Mouse (Mus musculus) forebrain, embryonic 10.5 days (tissue): ENCODE data around the gene Agpat3. TPM values are rescaled to one million over a fixed set of nuclear protein-coding genes. Genes with fewer than 3 reads are reported as not detected.

ENCODE experiments used
- DNase-seq: peaks from one replicate; pipeline ENCODE4 v3.0.0-alpha.2; 2017; ENCODE audit warnings: low spot score; ENCODE audit errors: extremely low spot score
- H3K27ac ChIP-seq: fragments of 300-500 bp; sonication (generic); 2 replicates; pipeline ENCODE4 v1.5.1; 2016; ENCODE audit warnings: mild to moderate bottlenecking
- H3K27me3 ChIP-seq: fragments of 300-500 bp; sonication (generic); 2 replicates; pipeline ENCODE4 v1.6.1; 2016; ENCODE audit warnings: mild to moderate bottlenecking; ENCODE audit not compliant: poor library complexity, severe bottlenecking
- H3K36me3 ChIP-seq: fragments of 300-500 bp; sonication (generic); replicated peaks from 2 replicates; pipeline ENCODE4 v1.6.1; 2016; ENCODE audit warnings: mild to moderate bottlenecking, moderate library complexity
- H3K4me1 ChIP-seq: fragments of 300-500 bp; sonication (generic); 2 replicates; pipeline ENCODE4 v1.6.1; 2016
- H3K4me3 ChIP-seq: fragments of 300-500 bp; sonication (generic); 2 replicates; pipeline ENCODE4 v1.5.1; 2016; ENCODE audit warnings: mild to moderate bottlenecking, moderate library complexity
- H3K9me3 ChIP-seq: fragments of 300-500 bp; sonication (generic); 2 replicates; pipeline ENCODE4 v1.6.1; 2016; ENCODE audit warnings: mild to moderate bottlenecking, moderate library complexity
- WGBS: fragments of 180-500 bp; shearing (Covaris S2); methylation state at CpG from one replicate; pipeline ENCODE4 v1.1.7; 2016; 5-methylcytosine and 5-hydroxymethylcytosine counted together
- polyA plus RNA-seq: library from polyadenylated mRNA; unstranded; fragments of >200 nt; fragmentation: Nextera tagmentation; extraction: Ambion mirVana; gene quantifications from 2 replicates; pipeline ENCODE4 v1.2.1, GENCODE M21; 2016

Gene Agpat3
- polyA plus RNA-seq, 1 experiment from 2014 or later = 36.8 TPM

GRCm38 (mm10) chr10:78331577-78331976 lies 20.7 kb downstream of the Agpat3 start:
- Histone ChIP-seq H3K27ac (no peak overlapping the region), H3K9me3 (no peaks in the 10 kb centered on the region), H3K4me3 (no peak overlapping the region), H3K27me3 (no peaks in the 10 kb centered on the region), H3K4me1 (peaks cover 7% of the 10 kb centered on the region), H3K36me3 (peaks cover 24% of the 10 kb centered on the region)
- WGBS = 95% methylated on average over 5 of the region's 5 CpGs
- DNase-seq = no peak

DNA sequence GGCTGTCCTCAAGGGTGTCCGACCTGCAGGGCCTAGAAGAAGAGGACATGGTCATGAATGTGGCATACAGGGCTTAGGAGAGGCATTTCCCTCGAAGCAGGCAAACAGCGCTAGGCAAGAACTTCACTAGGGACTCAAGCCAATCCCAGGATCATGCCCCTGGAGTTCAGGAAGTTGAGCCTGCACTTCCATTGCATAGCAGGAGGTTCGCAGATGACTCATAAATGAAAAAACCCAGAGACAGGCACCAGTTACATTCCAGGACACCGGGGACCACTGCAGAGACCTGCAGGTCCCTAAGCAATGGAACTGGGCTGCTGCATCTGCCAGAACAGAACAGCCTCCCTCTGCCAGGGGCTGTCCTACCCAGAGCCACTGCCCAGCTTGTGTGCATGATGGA lies 23.0 kb downstream of the Agpat3 start:
- Histone ChIP-seq H3K27me3 (no peaks in the 10 kb centered on the region), H3K9me3 (no peaks in the 10 kb centered on the region), H3K4me3 (no peak overlapping the region), H3K36me3 (peaks cover 36% of the 10 kb centered on the region), H3K4me1 (no peaks in the 10 kb centered on the region; the same call in 1 of the 2 replicates), H3K27ac (no peak overlapping the region)
- no peak for DNase-seq
- 93% methylated on average over 5 of the region's 5 CpGs for WGBS

DNA sequence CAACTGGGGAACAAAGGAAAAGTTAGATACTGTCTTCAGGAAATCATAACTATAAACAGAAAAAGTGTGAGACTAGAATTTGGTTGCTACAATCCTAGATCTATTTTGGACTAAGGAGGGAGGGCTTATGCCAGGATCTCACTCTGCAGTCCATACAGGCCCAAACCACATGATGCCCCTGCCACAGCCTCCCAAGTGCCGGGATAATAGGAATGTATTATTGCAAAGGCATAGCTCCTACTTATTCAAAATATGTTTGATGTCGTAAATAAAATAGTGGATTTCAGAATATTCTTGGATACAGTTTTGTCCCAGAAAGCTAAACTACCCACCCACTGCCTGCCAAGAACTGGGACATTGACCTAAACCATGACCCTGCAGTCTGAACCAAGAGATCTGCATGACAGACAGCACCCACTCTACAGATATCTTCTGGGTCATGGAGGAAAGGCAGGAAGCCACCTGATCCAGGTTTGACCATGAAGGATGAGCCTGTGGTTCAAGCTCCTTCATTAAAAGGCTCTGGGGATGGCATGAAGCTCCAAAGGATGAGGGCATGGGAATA lies 24.2 kb downstream of the Agpat3 start:
- DNase-seq = no peak
- H3K27ac ChIP-seq = no peak overlapping the region
- no peaks in the 10 kb centered on the region for H3K9me3 ChIP-seq
- peaks cover 3% of the 10 kb centered on the region; the same call in 1 of the 2 replicates for H3K4me1 ChIP-seq
- WGBS = 95% methylated on average over 2 of the region's 2 CpGs
- peaks cover 43% of the 10 kb centered on the region for H3K36me3 ChIP-seq
- H3K27me3 ChIP-seq = no peaks in the 10 kb centered on the region
- H3K4me3 ChIP-seq = no peak overlapping the region

DNA sequence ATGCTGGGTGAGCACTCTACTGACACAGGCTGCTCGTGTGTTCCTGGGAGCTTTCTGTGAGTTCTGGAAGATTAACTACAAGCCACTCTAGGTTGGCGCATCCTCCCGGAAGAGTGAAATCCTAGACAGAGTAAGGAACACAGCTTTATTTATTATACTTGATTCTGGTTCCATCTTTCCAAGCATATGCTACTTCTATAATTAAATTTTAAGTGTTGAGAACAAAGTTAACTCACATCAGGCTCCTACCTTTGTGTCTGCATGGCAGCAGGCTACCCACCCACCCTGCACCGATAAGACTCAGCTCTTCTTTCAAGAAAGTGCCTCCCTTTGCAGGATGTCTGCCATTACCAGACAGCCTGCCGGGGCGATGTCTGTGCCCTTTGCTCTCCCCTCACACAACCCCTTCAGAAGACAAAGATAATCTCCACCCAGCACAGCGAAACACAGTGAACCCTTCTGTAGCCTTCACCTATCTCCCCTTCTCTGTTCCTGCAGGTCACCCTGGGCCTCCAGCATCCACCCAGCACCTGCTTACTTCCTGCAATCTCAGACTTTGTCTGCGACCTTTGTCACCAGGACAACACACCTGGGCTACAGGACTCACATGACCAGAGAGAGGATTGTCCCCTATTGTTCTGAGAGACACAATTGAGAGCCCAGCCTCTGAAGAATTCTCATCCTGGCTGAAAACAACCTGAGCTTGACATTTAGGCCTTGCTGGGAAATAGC lies 26.2 kb downstream of the Agpat3 start:
- H3K27ac ChIP-seq = no peak overlapping the region
- no peaks in the 10 kb centered on the region for H3K27me3 ChIP-seq
- no peaks in the 10 kb centered on the region for H3K9me3 ChIP-seq
- 81% methylated on average over 8 of the region's 8 CpGs for WGBS
- H3K4me3 ChIP-seq = no peak overlapping the region
- H3K4me1 ChIP-seq = peaks cover 11% of the 10 kb centered on the region
- H3K36me3 ChIP-seq = peaks cover 43% of the 10 kb centered on the region
- no peak for DNase-seq

GRCm38 (mm10) chr10:78324556-78325164 lies 27.6 kb downstream of the Agpat3 start:
- Histone ChIP-seq H3K27ac (no peak overlapping the region), H3K27me3 (no peaks in the 10 kb centered on the region), H3K4me3 (no peak overlapping the region), H3K4me1 (peaks cover 17% of the 10 kb centered on the region), H3K9me3 (no peaks in the 10 kb centered on the region), H3K36me3 (peaks cover 47% of the 10 kb centered on the region)
- DNase-seq = no peak
- 93% methylated on average over 6 of the region's 6 CpGs for WGBS

DNA sequence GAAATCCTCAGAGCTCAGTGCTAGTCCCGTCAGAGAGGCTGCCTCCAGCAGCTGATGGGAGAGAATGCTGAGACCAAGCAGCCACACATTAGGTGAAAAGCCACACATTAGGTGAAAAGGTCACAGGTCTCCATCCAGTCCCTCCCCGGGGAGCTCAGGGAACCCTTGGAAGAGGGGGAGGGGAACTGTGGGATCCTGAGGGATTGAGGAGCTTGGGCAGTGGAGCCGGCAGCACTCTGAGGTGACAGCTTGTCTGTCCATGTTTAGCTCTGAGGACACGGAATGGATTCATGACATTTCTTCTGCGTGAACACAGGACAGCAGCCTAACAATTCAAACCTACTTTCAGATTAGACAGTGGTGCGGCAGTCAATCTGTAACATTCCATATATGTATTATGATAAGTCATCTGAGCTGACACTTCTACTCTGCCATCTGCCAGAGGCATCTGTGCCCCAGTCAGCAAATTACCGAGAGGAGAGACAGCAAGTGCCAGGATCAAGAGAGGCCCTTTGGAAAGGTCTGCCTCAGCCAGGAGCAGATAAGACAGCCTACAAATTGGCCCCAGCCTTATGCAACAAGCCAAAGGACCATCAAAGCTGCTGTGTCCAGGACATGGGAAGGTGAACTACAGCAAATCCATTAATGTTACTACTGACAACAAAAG lies 28.9 kb downstream of the Agpat3 start:
- peaks cover 39% of the 10 kb centered on the region for H3K36me3 ChIP-seq
- 54% methylated on average over 7 of the region's 7 CpGs for WGBS

DNA sequence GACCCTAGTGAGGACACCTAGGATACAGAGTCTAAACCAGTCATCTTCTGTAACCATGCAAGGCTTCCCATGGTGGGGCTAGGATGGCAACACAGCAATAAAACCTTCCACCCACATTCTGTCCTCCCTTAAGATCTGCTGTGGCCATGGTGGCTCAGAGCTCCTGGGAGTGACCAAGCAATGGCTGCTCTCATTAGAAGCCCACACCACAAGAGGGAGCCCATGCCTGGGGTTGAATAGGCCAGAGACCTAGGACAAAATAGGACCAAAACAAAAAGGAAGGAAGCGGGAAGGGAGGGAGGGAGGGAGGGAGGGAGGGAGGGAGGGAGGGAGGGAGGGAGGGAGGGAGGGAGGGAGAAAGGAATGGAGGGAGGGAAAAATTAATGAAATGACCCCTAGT lies 29.5 kb downstream of the Agpat3 start:
- H3K4me1 ChIP-seq = peaks cover 19% of the 10 kb centered on the region
- no peak for DNase-seq
- H3K27me3 ChIP-seq = no peaks in the 10 kb centered on the region
- H3K27ac ChIP-seq = no peak overlapping the region
- no CpG with 5 or more reads among the region's 1 CpGs for WGBS
- peaks cover 34% of the 10 kb centered on the region for H3K36me3 ChIP-seq
- H3K4me3 ChIP-seq = no peak overlapping the region
- no peaks in the 10 kb centered on the region for H3K9me3 ChIP-seq

More for the DNA sequence above, 28.9 kb downstream of the Agpat3 start:
- H3K27ac ChIP-seq = no peak overlapping the region
- no peak overlapping the region for H3K4me3 ChIP-seq
- no peaks in the 10 kb centered on the region for H3K9me3 ChIP-seq
- no peak for DNase-seq
- H3K4me1 ChIP-seq = peaks cover 19% of the 10 kb centered on the region
- no peaks in the 10 kb centered on the region for H3K27me3 ChIP-seq

DNA sequence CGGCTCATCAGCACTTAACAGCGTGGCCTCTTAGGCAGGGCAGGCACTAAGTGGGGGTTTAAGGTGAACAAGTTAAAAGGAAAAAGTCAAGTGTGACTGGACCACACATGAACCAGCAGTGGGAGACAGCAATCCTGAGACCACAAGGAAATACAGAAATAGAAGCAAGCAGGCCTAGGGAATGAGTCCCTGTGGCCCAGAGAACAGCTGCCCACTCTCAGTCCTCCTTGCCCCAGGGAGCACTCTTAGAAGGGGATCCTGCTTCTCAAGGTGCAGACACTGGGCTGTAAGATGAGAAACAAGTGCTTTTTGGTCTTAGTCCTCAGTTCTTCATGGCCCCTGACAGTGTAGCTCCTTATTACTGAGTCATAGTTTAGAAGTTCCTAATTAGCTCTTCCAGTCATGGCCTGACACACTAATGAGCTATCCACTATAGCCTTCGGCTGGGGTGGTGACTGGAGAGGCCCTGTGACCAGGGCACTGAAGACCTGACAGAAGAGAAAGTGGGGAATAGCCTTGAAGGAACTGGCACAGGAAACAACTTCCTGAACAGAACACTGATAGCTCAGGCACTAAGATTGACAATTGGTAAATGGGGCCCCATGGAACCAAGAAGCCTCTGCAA lies 31.0 kb downstream of the Agpat3 start:
- H3K27me3 ChIP-seq = no peaks in the 10 kb centered on the region
- no peak overlapping the region for H3K27ac ChIP-seq
- no peak for DNase-seq
- H3K4me3 ChIP-seq = no peak overlapping the region
- H3K4me1 ChIP-seq = peaks cover 19% of the 10 kb centered on the region
- WGBS = 80% methylated on average over 3 of the region's 3 CpGs
- H3K36me3 ChIP-seq = peaks cover 19% of the 10 kb centered on the region
- no peaks in the 10 kb centered on the region for H3K9me3 ChIP-seq

GRCm38 (mm10) chr10:78320526-78320925 lies 31.8 kb downstream of the Agpat3 start:
- Histone ChIP-seq H3K9me3 (no peaks in the 10 kb centered on the region), H3K36me3 (peaks cover 23% of the 10 kb centered on the region), H3K27me3 (no peaks in the 10 kb centered on the region), H3K4me1 (peaks cover 19% of the 10 kb centered on the region), H3K27ac (no peak overlapping the region), H3K4me3 (no peak overlapping the region)
- DNase-seq = no peak
- 91% methylated on average over 1 of the region's 1 CpGs for WGBS

DNA sequence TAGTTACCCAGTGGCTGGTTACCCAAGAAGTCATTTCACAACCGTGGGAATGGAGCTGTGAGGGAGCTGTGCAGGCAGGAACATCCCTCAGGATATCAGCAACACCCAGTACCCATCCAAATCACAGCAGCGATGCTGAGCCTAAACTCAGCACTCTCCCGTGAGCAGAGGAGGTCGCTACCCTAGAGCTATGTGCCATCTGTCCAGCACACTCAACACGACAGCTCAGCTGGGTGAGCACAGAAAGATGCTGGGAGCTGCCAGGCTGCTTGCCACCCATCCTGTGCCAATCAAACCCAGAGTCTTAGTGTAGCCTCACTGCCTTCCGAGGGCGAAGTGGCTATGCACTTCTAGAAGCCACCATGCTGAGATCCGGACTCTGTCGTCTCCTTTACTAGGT lies 32.3 kb downstream of the Agpat3 start:
- H3K36me3 ChIP-seq = peaks cover 23% of the 10 kb centered on the region
- no peak overlapping the region for H3K4me3 ChIP-seq
- H3K4me1 ChIP-seq = peaks cover 19% of the 10 kb centered on the region
- H3K27me3 ChIP-seq = no peaks in the 10 kb centered on the region
- 89% methylated on average over 9 of the region's 9 CpGs for WGBS
- DNase-seq = no peak
- H3K27ac ChIP-seq = no peak overlapping the region
- H3K9me3 ChIP-seq = no peaks in the 10 kb centered on the region

- Histone ChIP-seq H3K27ac (no peak overlapping the region), H3K9me3 (no peaks in the 10 kb centered on the region), H3K4me1 (peaks cover 14% of the 10 kb centered on the region), H3K27me3 (no peaks in the 10 kb centered on the region), H3K4me3 (no peak overlapping the region), H3K36me3 (peaks cover 13% of the 10 kb centered on the region; the same call in 1 of the 2 replicates)
- DNase-seq = no peak
- 82% methylated on average over 11 of the region's 11 CpGs for WGBS
Measured at GRCm38 (mm10) chr10:78317270-78317923, 34.9 kb downstream of the Agpat3 start.
